Mouse (Mus musculus) cerebellum, adult 2 months (tissue): ENCODE results near the gene Fbxl17. TPM values are rescaled to one million over a fixed set of nuclear protein-coding genes. Genes with fewer than 3 reads are reported as not detected.

Experiments used
- DNase-seq, 2 experiments: peaks; one replicate each; pipeline ENCODE4 v3.0.0; 2021
- H3K27ac ChIP-seq: fragments of 200-500 bp; 2 replicates; pipeline ENCODE4 v1.5.1; 2012; ENCODE audit warnings: low read length, control low read depth, inconsistent platforms; ENCODE audit not compliant: insufficient read depth
- H3K27me3 ChIP-seq: fragments of 200-500 bp; 2 replicates; pipeline ENCODE4 v1.6.1; 2012; ENCODE audit warnings: inconsistent platforms, mild to moderate bottlenecking, low read length, moderate library complexity; ENCODE audit not compliant: control insufficient read depth, insufficient read depth
- H3K4me1 ChIP-seq: fragments of 200-500 bp; 2 replicates; pipeline ENCODE4 v1.6.1; 2011; ENCODE audit warnings: low read length; ENCODE audit not compliant: control insufficient read depth, insufficient read depth
- H3K4me3 ChIP-seq: fragments of 200-500 bp; replicated peaks from 2 replicates; pipeline ENCODE3; 2011; ENCODE audit warnings: mild to moderate bottlenecking, low read depth, low read length, control low read depth; ENCODE audit not compliant: insufficient read depth
- CTCF ChIP-seq: fragments of 200-500 bp; IDR thresholded peaks from 2 replicates; pipeline ENCODE4 v1.5.1; 2011; ENCODE audit warnings: low read depth, mild to moderate bottlenecking, control low read depth, low read length, moderate library complexity, borderline replicate concordance; ENCODE audit not compliant: insufficient read depth
- POLR2A ChIP-seq: fragments of 200-500 bp; IDR thresholded peaks from 2 replicates; pipeline ENCODE4 v1.6.1; 2011; ENCODE audit warnings: low read length, control low read depth, borderline replicate concordance; ENCODE audit not compliant: insufficient read depth
- WGBS: fragments of 180-500 bp; shearing (Covaris S2); methylation state at CpG from one replicate; pipeline ENCODE4 v1.1.7; 2018; 5-methylcytosine and 5-hydroxymethylcytosine counted together
- polyA plus RNA-seq: library from polyadenylated mRNA; depleted of rRNA; stranded (reverse); fragments of >200 nt; gene quantifications from 2 replicates; pipeline ENCODE4 v1.2.3, GENCODE M21; 2012

Gene Fbxl17
- polyA plus RNA-seq, 1 experiment: 21.5 TPM

DNA sequence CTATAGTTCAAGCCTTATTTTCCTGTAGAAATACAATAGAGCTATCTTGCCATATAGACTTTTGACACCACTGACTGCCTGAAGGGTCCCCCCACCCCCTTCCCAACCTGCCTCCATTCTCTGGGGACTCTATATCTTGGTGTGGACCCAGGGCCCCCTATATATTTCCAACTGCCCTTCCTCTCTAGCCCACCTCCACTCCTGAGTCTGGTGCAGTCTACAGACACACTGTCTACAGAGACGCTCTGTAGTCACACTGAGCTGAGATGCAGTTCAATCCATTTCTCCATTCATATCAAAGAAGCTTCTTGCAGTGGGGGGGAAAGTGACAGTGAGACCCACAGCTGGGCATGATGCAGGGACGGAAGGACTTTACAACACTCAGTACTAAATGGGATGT, 226.5 kb downstream of the Fbxl17 start:
- no peak overlapping the region for H3K27ac ChIP-seq
- no peaks in the 10 kb centered on the region for H3K4me1 ChIP-seq
- no peak for TF ChIP-seq POLR2A
- TF ChIP-seq CTCF: no peak
- H3K27me3 ChIP-seq: no peaks in the 10 kb centered on the region
- no peak for DNase-seq
- H3K4me3 ChIP-seq: no peak overlapping the region
- 78% methylated on average over 2 of the region's 2 CpGs for WGBS

DNA sequence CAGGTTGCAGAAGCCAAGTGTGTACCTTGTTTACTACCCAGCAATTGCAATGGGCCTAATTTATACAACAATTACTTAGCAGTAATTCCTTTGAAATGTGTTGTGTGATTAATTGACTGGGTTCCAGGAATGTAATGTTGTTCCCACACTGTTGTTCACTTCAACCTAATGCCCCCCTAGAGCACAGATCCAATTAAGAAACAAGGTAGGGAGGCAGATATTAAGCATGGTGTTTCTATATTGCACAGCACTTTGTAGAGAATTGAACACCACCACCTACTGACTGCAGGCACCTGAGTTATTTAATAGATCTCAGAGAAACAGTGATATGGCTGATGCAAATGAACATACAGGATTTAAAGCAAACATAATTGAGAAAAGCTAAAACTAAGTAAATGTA, 226.9 kb downstream of the Fbxl17 start:
- Histone ChIP-seq H3K27ac (no peak overlapping the region), H3K4me3 (no peak overlapping the region)

DNA sequence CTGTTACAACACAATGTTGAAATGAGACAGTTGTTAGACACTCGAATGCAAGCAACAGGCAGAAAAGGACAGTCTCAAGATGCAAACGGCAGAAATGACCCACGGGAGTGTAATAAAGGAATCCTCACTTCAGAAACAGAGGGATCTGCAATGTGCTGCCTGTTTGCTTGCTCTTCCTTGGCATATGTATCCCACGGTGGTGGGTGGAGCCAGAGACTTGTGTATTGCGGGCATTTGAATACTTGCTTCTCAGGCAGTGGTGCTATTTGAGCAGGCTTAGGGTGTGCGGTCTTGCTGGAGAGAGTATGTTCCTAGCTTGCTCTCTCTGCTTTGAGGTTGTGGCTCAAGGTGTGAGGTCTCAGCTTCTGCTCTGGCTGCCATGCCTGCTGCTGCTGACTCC, 228.8 kb downstream of the Fbxl17 start:
- H3K27me3 ChIP-seq: no peaks in the 10 kb centered on the region
- WGBS: 82% methylated on average over 6 of the region's 6 CpGs
- no peak for TF ChIP-seq CTCF
- TF ChIP-seq POLR2A: no peak

More for the DNA sequence above, 226.9 kb downstream of the Fbxl17 start:
- TF ChIP-seq POLR2A (no peak), CTCF (no peak)
- H3K27me3 ChIP-seq: no peaks in the 10 kb centered on the region
- no peak for DNase-seq
- no peaks in the 10 kb centered on the region for H3K4me1 ChIP-seq

DNA sequence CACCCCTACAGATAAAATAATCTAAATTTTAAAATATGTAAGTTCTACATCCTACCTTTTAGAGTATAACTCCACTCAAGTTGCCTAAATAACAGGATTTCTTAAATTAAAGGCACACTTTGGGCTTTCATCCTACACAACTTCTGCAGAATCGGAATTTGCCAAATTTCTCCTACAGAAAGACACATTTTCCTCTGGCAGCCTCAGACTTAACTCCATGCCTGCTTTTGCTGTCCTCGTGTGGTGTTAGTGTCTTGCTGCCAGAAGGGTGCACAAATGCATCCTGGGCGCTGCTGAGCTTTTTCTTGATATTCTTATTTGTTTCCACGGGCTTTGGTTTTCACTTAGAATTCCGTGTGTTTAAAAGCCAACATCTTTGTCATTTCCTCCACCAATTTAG, 229.3 kb downstream of the Fbxl17 start:
- Histone ChIP-seq H3K27ac (no peak overlapping the region), H3K4me3 (no peak overlapping the region), H3K4me1 (no peaks in the 10 kb centered on the region), H3K27me3 (no peaks in the 10 kb centered on the region)
- DNase-seq: no peak
- no peak for TF ChIP-seq CTCF
- TF ChIP-seq POLR2A: no peak
- WGBS: 82% methylated on average over 5 of the region's 5 CpGs

More for the DNA sequence above, 228.8 kb downstream of the Fbxl17 start:
- Histone ChIP-seq H3K4me1 (no peaks in the 10 kb centered on the region), H3K27ac (no peak overlapping the region), H3K4me3 (no peak overlapping the region)
- no peak for DNase-seq

DNA sequence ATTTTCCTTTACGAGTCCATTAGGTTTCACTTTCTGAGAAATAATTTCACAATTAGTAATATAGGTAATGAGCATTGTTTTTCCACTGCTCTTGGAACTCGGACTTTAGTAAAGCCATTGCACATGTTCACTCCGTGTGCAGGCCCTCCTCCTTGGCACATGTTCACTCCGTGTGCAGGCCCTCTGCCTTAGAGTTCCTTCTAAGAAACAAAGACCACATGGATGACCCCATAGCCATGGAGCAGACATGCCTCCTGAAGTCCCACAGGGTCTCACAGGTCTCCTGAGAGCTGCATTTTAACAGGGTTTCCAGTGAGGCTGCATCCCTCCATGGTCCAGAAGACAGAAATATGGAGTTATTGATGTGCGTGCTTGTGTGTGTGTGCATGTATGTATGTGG, 237.1 kb downstream of the Fbxl17 start:
- H3K4me1 ChIP-seq: no peaks in the 10 kb centered on the region
- H3K27me3 ChIP-seq: no peaks in the 10 kb centered on the region
- 87% methylated on average over 5 of the region's 5 CpGs for WGBS
- no peak overlapping the region for H3K27ac ChIP-seq
- H3K4me3 ChIP-seq: no peak overlapping the region
- no peak for DNase-seq
- TF ChIP-seq POLR2A (no peak), CTCF (no peak)

DNA sequence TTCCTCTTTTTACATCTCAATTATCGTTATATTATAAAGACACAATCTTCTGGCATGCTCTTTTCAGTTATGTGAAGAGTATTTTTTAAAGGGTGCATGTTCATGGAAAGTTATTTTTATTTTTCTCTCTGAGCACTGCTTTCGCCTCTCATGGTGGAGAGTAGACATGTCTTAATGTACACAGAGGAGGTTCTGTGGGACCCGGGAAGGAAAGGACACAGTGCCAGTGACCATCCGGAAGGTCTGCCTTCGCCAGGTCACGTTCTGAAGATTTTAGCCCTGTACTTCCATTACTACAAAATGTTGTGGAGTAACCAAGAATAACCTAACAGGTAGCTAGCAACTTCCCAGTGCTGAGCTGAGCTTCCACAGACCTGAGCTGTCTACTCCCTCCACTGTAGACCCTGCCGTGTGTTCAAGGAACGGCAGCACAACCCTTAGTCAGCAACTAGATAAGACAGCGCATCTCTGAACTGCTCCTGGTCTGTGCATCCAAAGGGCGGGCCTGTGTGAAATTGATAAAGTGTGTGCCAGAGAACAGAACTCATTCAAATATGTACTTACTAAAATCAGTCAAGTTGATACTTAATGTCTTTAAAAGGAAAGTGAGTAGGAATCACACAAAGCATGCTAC, 238.2 kb downstream of the Fbxl17 start:
- no peak for DNase-seq
- TF ChIP-seq POLR2A (no peak), CTCF (no peak)
- H3K4me1 ChIP-seq: no peaks in the 10 kb centered on the region
- 93% methylated on average over 10 of the region's 10 CpGs for WGBS
- H3K27ac ChIP-seq: no peak overlapping the region
- no peak overlapping the region for H3K4me3 ChIP-seq
- H3K27me3 ChIP-seq: no peaks in the 10 kb centered on the region

DNA sequence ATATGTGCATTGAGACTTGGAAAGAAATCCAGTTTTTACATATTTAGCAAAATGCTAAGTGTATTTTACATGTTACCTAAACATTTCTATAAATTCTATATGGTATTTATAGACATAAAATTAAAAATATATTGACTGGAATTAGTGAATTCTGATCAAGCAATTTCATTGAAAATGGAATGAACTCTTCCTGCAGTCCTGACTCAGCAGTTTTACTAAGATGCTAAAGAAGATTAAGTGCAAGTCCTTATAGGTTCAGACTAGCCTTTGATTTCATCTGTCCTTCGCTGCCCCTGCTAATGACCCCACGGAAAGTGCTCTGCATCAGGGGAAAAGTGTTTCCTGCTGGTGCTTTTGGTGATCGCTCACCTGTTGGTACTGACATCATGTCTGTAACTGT, 240.7 kb downstream of the Fbxl17 start:
- 91% methylated on average over 3 of the region's 3 CpGs for WGBS
- Histone ChIP-seq H3K27me3 (no peaks in the 10 kb centered on the region), H3K4me1 (peaks cover 3% of the 10 kb centered on the region; the same call in 1 of the 2 replicates), H3K4me3 (no peak overlapping the region), H3K27ac (no peak overlapping the region)
- DNase-seq: no peak
- no peak for TF ChIP-seq POLR2A
- TF ChIP-seq CTCF: no peak

DNA sequence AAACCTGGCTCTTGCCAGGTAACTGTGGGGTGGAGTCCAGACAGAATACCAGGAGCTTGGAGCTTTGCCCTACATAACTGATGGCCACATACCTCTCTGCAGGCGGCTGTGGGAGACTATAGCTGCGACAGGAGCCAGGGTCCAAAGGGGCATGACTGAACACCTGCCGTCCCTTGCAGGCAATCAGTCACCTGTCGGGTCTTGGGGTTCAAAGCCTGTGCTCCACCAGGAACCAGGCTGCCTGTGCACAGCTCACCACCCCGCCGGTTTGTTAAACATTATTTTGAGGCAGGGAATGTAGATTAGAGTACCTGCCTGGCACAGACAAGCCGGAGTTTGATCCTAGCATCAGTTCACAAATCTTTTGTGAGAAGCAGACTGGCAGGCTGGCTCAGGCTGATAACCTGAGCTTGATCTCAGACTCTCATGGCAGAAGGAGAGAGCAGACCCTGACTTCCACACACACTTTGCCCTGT, 253.6 kb downstream of the Fbxl17 start:
- H3K27ac ChIP-seq: no peak overlapping the region
- WGBS: 19% methylated on average over 7 of the region's 7 CpGs
- no peak overlapping the region for H3K4me3 ChIP-seq
- DNase-seq: peak; percentile 40 to 50
- H3K4me1 ChIP-seq: 0 out of 2 replicates have a peak, but pooled peaks cover 7% of the 10 kb centered on the region
- no peak for TF ChIP-seq CTCF
- no peak for TF ChIP-seq POLR2A
- H3K27me3 ChIP-seq: no peaks in the 10 kb centered on the region
